In genomic region chr17:56079921-56080320, GRCm38 (mm10) we compare ENCODE assay signal across 7 mouse cellular contexts. TPM values are rescaled to one million over a fixed set of nuclear protein-coding genes. Genes with fewer than 3 reads are reported as not detected.
DNase-seq lines count a peak whose midpoint lies in the region; ATAC-seq lines count a peak whose summit lies in the region.

No protein-coding gene starts in this region.

- DNase-seq in neural tube, embryonic 11.5 days (ENCODE audit: low spot score), result no peak
- no peak for DNase-seq in neural tube, embryonic 10.5 days (ENCODE audit: extremely low spot score, low spot score)
- no peak for DNase-seq in embryonic facial prominence, embryonic 11.5 days (ENCODE audit: low spot score)
- no peak for DNase-seq in urinary bladder, postnatal 4 days (ENCODE audit: low spot score in 2 of 2)
- no peak for DNase-seq in gastrocnemius, postnatal 4 days (ENCODE audit: low spot score in 2 of 2)

- ATAC-seq in neural tube, embryonic 11.5 days (ENCODE audit: insufficient read depth, low FRiP score, low TSS enrichment), result no peak
- peak; percentile 0; the same call in 1 of the 2 replicates for ATAC-seq in embryonic facial prominence, embryonic 11.5 days (replicated peaks; ENCODE audit: insufficient number of reproducible peaks, low FRiP score, low TSS enrichment, low read depth)
- ATAC-seq in hindbrain, embryonic 15.5 days (ENCODE audit: low FRiP score, low read depth), result no peak

- H3K9me3 ChIP-seq in neural tube, embryonic 11.5 days (ENCODE audit: control insufficient read depth, low read length), result no peaks in the 10 kb centered on the region
- H3K9me3 ChIP-seq in embryonic facial prominence, embryonic 11.5 days (replicated peaks; ENCODE audit: control insufficient read depth, low read length), result no peaks in the 10 kb centered on the region
- H3K9me3 ChIP-seq in hindbrain, embryonic 15.5 days, result no peaks in the 10 kb centered on the region

- peak overlapping the region; percentile 58; the same call in 1 of the 2 replicates for H3K27ac ChIP-seq in neural tube, embryonic 11.5 days (ENCODE audit: low read depth, low read length)
- no peak overlapping the region for H3K27ac ChIP-seq in embryonic facial prominence, embryonic 11.5 days (replicated peaks; ENCODE audit: low read depth, low read length)
- H3K27ac ChIP-seq in hindbrain, embryonic 15.5 days (replicated peaks), result peak overlapping the region; percentile 63
- no peak overlapping the region for H3K27ac ChIP-seq in macrophage

- H3K36me3 ChIP-seq in neural tube, embryonic 11.5 days (ENCODE audit: control insufficient read depth, insufficient read depth, low read length), result 0 out of 2 replicates have a peak, but pooled peaks cover 2% of the 10 kb centered on the region
- no peaks in the 10 kb centered on the region; the same call in 1 of the 2 replicates for H3K36me3 ChIP-seq in embryonic facial prominence, embryonic 11.5 days (replicated peaks; ENCODE audit: control insufficient read depth, insufficient read depth, low read depth, low read length)
- peaks cover 2% of the 10 kb centered on the region; the same call in 1 of the 2 replicates for H3K36me3 ChIP-seq in hindbrain, embryonic 15.5 days
- 0 out of 2 replicates have a peak, but pooled peaks cover 4% of the 10 kb centered on the region for H3K36me3 ChIP-seq in macrophage (ENCODE audit: inconsistent target)

- peak overlapping the region; percentile 77 for H3K9ac ChIP-seq in neural tube, embryonic 11.5 days (ENCODE audit: low read length)
- H3K9ac ChIP-seq in embryonic facial prominence, embryonic 11.5 days (replicated peaks; ENCODE audit: low read length), result peak overlapping the region; percentile 82
- peak overlapping the region; percentile 65 for H3K9ac ChIP-seq in hindbrain, embryonic 15.5 days

- peaks cover 13% of the 10 kb centered on the region for H3K4me1 ChIP-seq in neural tube, embryonic 11.5 days (ENCODE audit: control insufficient read depth, insufficient read depth, low read length)
- H3K4me1 ChIP-seq in embryonic facial prominence, embryonic 11.5 days (ENCODE audit: control insufficient read depth, insufficient read depth, low read length), result peaks cover 4% of the 10 kb centered on the region; the same call in 1 of the 2 replicates
- peaks cover 44% of the 10 kb centered on the region for H3K4me1 ChIP-seq in hindbrain, embryonic 15.5 days (replicated peaks)

- peaks cover 26% of the 10 kb centered on the region for H3K79me2 ChIP-seq in macrophage (ENCODE audit: inconsistent target)

- H3K4me2 ChIP-seq in neural tube, embryonic 11.5 days (ENCODE audit: low read depth), result peak overlapping the region; percentile 99
- H3K4me2 ChIP-seq in embryonic facial prominence, embryonic 11.5 days (ENCODE audit: low read depth, low read length), result peak overlapping the region; percentile 92
- H3K4me2 ChIP-seq in hindbrain, embryonic 15.5 days, result peak overlapping the region; percentile 78

- 6% methylated on average over 10 of the region's 11 CpGs for WGBS in neural tube, embryonic 11.5 days
- WGBS in embryonic facial prominence, embryonic 11.5 days, result 1% methylated on average over 11 of the region's 11 CpGs
- WGBS in hindbrain, embryonic 15.5 days, result 3% methylated on average over 11 of the region's 11 CpGs
- WGBS in macrophage (ENCODE audit: missing documents), result 0% methylated on average over 11 of the region's 11 CpGs

- no peaks in the 10 kb centered on the region for H3K27me3 ChIP-seq in neural tube, embryonic 11.5 days (ENCODE audit: control insufficient read depth, insufficient read depth, low read length)
- H3K27me3 ChIP-seq in embryonic facial prominence, embryonic 11.5 days (ENCODE audit: control insufficient read depth, insufficient read depth, low read length), result no peaks in the 10 kb centered on the region
- H3K27me3 ChIP-seq in hindbrain, embryonic 15.5 days, result no peaks in the 10 kb centered on the region

- H3K4me3 ChIP-seq in neural tube, embryonic 11.5 days (ENCODE audit: low read depth, low read length), result peak overlapping the region; percentile 94
- peak overlapping the region; percentile 96 for H3K4me3 ChIP-seq in embryonic facial prominence, embryonic 11.5 days (ENCODE audit: low read depth, low read length)
- peak overlapping the region; percentile 65 for H3K4me3 ChIP-seq in hindbrain, embryonic 15.5 days
- H3K4me3 ChIP-seq in macrophage (ENCODE audit: inconsistent target), result peak overlapping the region; percentile 79

RNA-seq across cellular contexts. Expression of gene Hdgfl2, which starts 0.5 kb away (rescaled TPM):
- 124 and 136 TPM in 2 replicates for polyA plus RNA-seq in neural tube, embryonic 11.5 days (2014; fragmentation: Nextera tagmentation; extraction: Ambion mirVana)
- polyA plus RNA-seq in embryonic facial prominence, embryonic 11.5 days (2014; fragmentation: Nextera tagmentation; extraction: Ambion mirVana), result 101 and 106 TPM in 2 replicates
- 141 and 145 TPM in 2 replicates for polyA plus RNA-seq in hindbrain, embryonic 15.5 days (2015; fragmentation: Nextera tagmentation; extraction: Ambion mirVana)
- total RNA-seq in macrophage (2018; cell fraction: chromatin; rRNA removed), result 100 to 1,000 TPM in 22 of 26 experiments, 10 to 100 TPM in 4; 60.0 to 238 (median 168) TPM
- 10 to 100 TPM; 15.6 to 29.6 (median 21.2) TPM for total RNA-seq in macrophage (2018; cell fraction: cytosol; rRNA removed)
- total RNA-seq in macrophage (2018; cell fraction: nucleus; rRNA removed), result 100 to 1,000 TPM in 4 of 26 experiments, 10 to 100 TPM in 22; 23.6 to 138 (median 58.0) TPM
- 26.3 to 28.1 TPM (median 28.1 TPM) in 3 replicates for polyA plus RNA-seq in macrophage (2018)
- 10 to 100 TPM; 52.4 to 61.6 TPM for total RNA-seq in gastrocnemius, postnatal 4 days (2021)

RNA-seq across cellular contexts. Expression of gene Ubxn6, which starts 5.1 kb away (rescaled TPM):
- polyA plus RNA-seq in neural tube, embryonic 11.5 days (2014; fragmentation: Nextera tagmentation; extraction: Ambion mirVana), result 45.3 and 45.6 TPM in 2 replicates
- polyA plus RNA-seq in embryonic facial prominence, embryonic 11.5 days (2014; fragmentation: Nextera tagmentation; extraction: Ambion mirVana), result 40.9 and 43.1 TPM in 2 replicates
- 76.1 and 77.1 TPM in 2 replicates for polyA plus RNA-seq in hindbrain, embryonic 15.5 days (2015; fragmentation: Nextera tagmentation; extraction: Ambion mirVana)
- 10 to 100 TPM; 24.4 to 88.3 (median 51.3) TPM for total RNA-seq in macrophage (2018; cell fraction: chromatin; rRNA removed)
- total RNA-seq in macrophage (2018; cell fraction: cytosol; rRNA removed), result 10 to 100 TPM; 25.7 to 48.8 (median 31.2) TPM
- 10 to 100 TPM; 17.0 to 58.2 (median 27.0) TPM for total RNA-seq in macrophage (2018; cell fraction: nucleus; rRNA removed)
- polyA plus RNA-seq in macrophage (2018), result 28.9 to 74.4 TPM (median 41.1 TPM) in 3 replicates
- 10 to 100 TPM; 45.7 to 46.1 TPM for total RNA-seq in gastrocnemius, postnatal 4 days (2021)

RNA-seq across cellular contexts. Expression of gene Plin4, which starts 29.7 kb away (rescaled TPM):
- polyA plus RNA-seq in neural tube, embryonic 11.5 days (2014; fragmentation: Nextera tagmentation; extraction: Ambion mirVana), result 0.13 TPM in 1 of 2 replicates, not detected in the other
- polyA plus RNA-seq in embryonic facial prominence, embryonic 11.5 days (2014; fragmentation: Nextera tagmentation; extraction: Ambion mirVana), result 0.08 TPM in 1 of 2 replicates, not detected in the other
- polyA plus RNA-seq in hindbrain, embryonic 15.5 days (2015; fragmentation: Nextera tagmentation; extraction: Ambion mirVana), result 0.08 and 0.21 TPM in 2 replicates
- under 1 TPM in 1 of 26 experiments, not detected in 25; 0.16 TPM for total RNA-seq in macrophage (2018; cell fraction: chromatin; rRNA removed)
- not detected for total RNA-seq in macrophage (2018; cell fraction: cytosol; rRNA removed)
- total RNA-seq in macrophage (2018; cell fraction: nucleus; rRNA removed), result under 1 TPM in 1 of 26 experiments, not detected in 25; 0.10 TPM
- not detected in 3 replicates for polyA plus RNA-seq in macrophage (2018)
- 10 to 100 TPM; 60.0 to 80.1 TPM for total RNA-seq in gastrocnemius, postnatal 4 days (2021)

RNA-seq across cellular contexts. Expression of gene Plin5, which starts 37.5 kb away (rescaled TPM):
- 0.16 and 0.23 TPM in 2 replicates for polyA plus RNA-seq in neural tube, embryonic 11.5 days (2014; fragmentation: Nextera tagmentation; extraction: Ambion mirVana)
- polyA plus RNA-seq in embryonic facial prominence, embryonic 11.5 days (2014; fragmentation: Nextera tagmentation; extraction: Ambion mirVana), result 0.10 and 0.31 TPM in 2 replicates
- 1.7 and 2.5 TPM in 2 replicates for polyA plus RNA-seq in hindbrain, embryonic 15.5 days (2015; fragmentation: Nextera tagmentation; extraction: Ambion mirVana)
- not detected for total RNA-seq in macrophage (2018; cell fraction: chromatin; rRNA removed)
- not detected for total RNA-seq in macrophage (2018; cell fraction: cytosol; rRNA removed)
- not detected for total RNA-seq in macrophage (2018; cell fraction: nucleus; rRNA removed)
- polyA plus RNA-seq in macrophage (2018), result not detected in 3 replicates
- 10 to 100 TPM; 25.7 to 29.7 TPM for total RNA-seq in gastrocnemius, postnatal 4 days (2021)

RNA-seq across cellular contexts. Expression of gene Chaf1a, which starts 39.7 kb away (rescaled TPM):
- polyA plus RNA-seq in neural tube, embryonic 11.5 days (2014; fragmentation: Nextera tagmentation; extraction: Ambion mirVana), result 23.5 and 25.0 TPM in 2 replicates
- 24.5 and 26.6 TPM in 2 replicates for polyA plus RNA-seq in embryonic facial prominence, embryonic 11.5 days (2014; fragmentation: Nextera tagmentation; extraction: Ambion mirVana)
- polyA plus RNA-seq in hindbrain, embryonic 15.5 days (2015; fragmentation: Nextera tagmentation; extraction: Ambion mirVana), result 7.6 and 7.8 TPM in 2 replicates
- total RNA-seq in macrophage (2018; cell fraction: chromatin; rRNA removed), result 10 to 100 TPM in 3 of 26 experiments, 1 to 10 TPM in 23; 1.3 to 12.4 (median 5.2) TPM
- total RNA-seq in macrophage (2018; cell fraction: cytosol; rRNA removed), result 1 to 10 TPM; 1.3 to 6.7 (median 3.3) TPM
- 10 to 100 TPM in 2 of 26 experiments, 1 to 10 TPM in 24; 1.6 to 28.4 (median 4.3) TPM for total RNA-seq in macrophage (2018; cell fraction: nucleus; rRNA removed)
- polyA plus RNA-seq in macrophage (2018), result 2.5 to 17.1 TPM (median 6.2 TPM) in 3 replicates
- 10 to 100 TPM; 13.4 to 14.0 TPM for total RNA-seq in gastrocnemius, postnatal 4 days (2021)

Comparison
In these comparisons a context has a peak if more than half of its experiments do, and no peak if none do; other contexts are left out.
1. H3K27ac ChIP-seq: peak in neural tube, embryonic 11.5 days (single experiment) and hindbrain, embryonic 15.5 days (single experiment); none in embryonic facial prominence, embryonic 11.5 days (single experiment) and macrophage (single experiment).
2. Peak in every context shown above with its lines, with median percentiles within 50 percentile points of each other: H3K4me2 ChIP-seq, H3K4me3 ChIP-seq and H3K9ac ChIP-seq.